10 mouse cellular contexts compared by ENCODE assay signal in the genomic region with DNA sequence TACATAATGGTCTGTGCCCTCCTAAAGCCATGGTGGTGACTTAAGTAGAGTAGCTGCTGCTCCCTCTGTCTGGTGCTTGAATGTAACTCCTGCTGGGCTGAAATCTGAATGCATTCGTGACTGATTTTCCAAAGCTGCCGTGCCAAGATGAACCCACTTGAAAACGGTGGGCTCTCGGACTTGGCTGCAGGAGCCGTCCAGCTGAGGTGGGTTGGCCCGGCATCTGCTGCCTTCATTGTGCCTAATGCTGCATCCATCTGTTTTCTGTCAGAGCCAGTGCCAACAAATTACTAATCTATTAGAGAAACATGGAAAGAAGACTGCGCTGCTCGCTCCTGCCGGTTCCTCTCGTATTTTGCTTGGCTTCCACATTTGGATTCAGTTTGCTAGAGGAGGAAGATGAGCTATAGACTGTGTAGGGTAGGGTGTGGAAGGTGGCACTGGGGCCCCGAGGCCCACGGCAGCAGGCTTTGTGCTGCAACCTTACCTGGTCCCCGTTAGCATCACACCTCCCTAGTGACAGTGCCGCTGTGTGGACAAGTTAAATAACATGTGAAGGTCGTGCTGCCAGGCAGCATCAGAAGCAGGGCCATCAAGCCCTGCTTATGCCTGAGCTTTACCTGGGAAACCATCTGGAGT.
DNase-seq lines count a peak whose midpoint lies in the region; ATAC-seq lines count a peak whose summit lies in the region.
"Had no signal": no experiment of that assay in that cellular context is flagged by ENCODE, and none has a peak within 500 bp of the region (broad histone marks: within the 10 kb centered on the region; RNA-seq: fewer than 3 reads in every experiment).

No protein-coding gene starts in this region.

- no peak for DNase-seq in hindbrain, embryonic 11.5 days (ENCODE audit: low spot score)
- peak; percentile 52 to 58 for DNase-seq in cerebellum, adult 18-20 months
- no peak for DNase-seq in embryo, embryonic 10.5 days (ENCODE audit: low spot score)
- DNase-seq in adrenal gland, postnatal 25 days: no peak

- no peak overlapping the region for H3K4me3 ChIP-seq in hindbrain, embryonic 13.5 days
- H3K4me3 ChIP-seq in hindbrain, embryonic 11.5 days (ENCODE audit: low read depth, low read length): no peak overlapping the region
- H3K4me3 ChIP-seq in forebrain, embryonic 16.5 days (replicated peaks; ENCODE audit: low read length): no peak overlapping the region
- no peak overlapping the region for H3K4me3 ChIP-seq in limb, embryonic 13.5 days
- H3K4me3 ChIP-seq in kidney, embryonic 15.5 days (replicated peaks): no peak overlapping the region
- H3K4me3 ChIP-seq: limb, embryonic 12.5 days; myocyte had no signal

- peak; percentile 59 for ATAC-seq in hindbrain, embryonic 13.5 days (ENCODE audit: low FRiP score)
- ATAC-seq in hindbrain, embryonic 11.5 days (ENCODE audit: low FRiP score): no peak
- peak; percentile 82 for ATAC-seq in forebrain, embryonic 16.5 days
- no peak for ATAC-seq in limb, embryonic 13.5 days (ENCODE audit: low FRiP score, low read depth)
- ATAC-seq in kidney, embryonic 15.5 days (replicated peaks; ENCODE audit: low FRiP score): no peak

- H3K27ac ChIP-seq in hindbrain, embryonic 13.5 days: peak overlapping the region; percentile 67
- H3K27ac ChIP-seq in hindbrain, embryonic 11.5 days (ENCODE audit: low read depth, low read length): no peak overlapping the region
- peak overlapping the region; percentile 83 for H3K27ac ChIP-seq in forebrain, embryonic 16.5 days (ENCODE audit: low read length)
- H3K27ac ChIP-seq in limb, embryonic 13.5 days: no peak overlapping the region
- no peak overlapping the region for H3K27ac ChIP-seq in kidney, embryonic 15.5 days
- H3K27ac ChIP-seq: limb, embryonic 12.5 days had no signal

- peaks cover 56% of the 10 kb centered on the region for H3K4me1 ChIP-seq in hindbrain, embryonic 13.5 days (replicated peaks)
- H3K4me1 ChIP-seq in hindbrain, embryonic 11.5 days (replicated peaks; ENCODE audit: control insufficient read depth, insufficient read depth, low read length): peaks cover 4% of the 10 kb centered on the region; the same call in 1 of the 2 replicates
- peaks cover 42% of the 10 kb centered on the region for H3K4me1 ChIP-seq in forebrain, embryonic 16.5 days (replicated peaks; ENCODE audit: control insufficient read depth, insufficient read depth, low read length)
- H3K4me1 ChIP-seq in limb, embryonic 13.5 days: peaks cover 32% of the 10 kb centered on the region
- 0 out of 2 replicates have a peak, but pooled peaks cover 5% of the 10 kb centered on the region for H3K4me1 ChIP-seq in kidney, embryonic 15.5 days

- H3K4me2 ChIP-seq in hindbrain, embryonic 13.5 days: peak overlapping the region; percentile 2; the same call in 1 of the 2 replicates
- no peak overlapping the region for H3K4me2 ChIP-seq in hindbrain, embryonic 11.5 days (replicated peaks; ENCODE audit: low read depth, low read length)
- H3K4me2 ChIP-seq in forebrain, embryonic 16.5 days (ENCODE audit: low read length): peak overlapping the region; percentile 41
- no peak overlapping the region for H3K4me2 ChIP-seq in limb, embryonic 13.5 days (replicated peaks)
- H3K4me2 ChIP-seq in kidney, embryonic 15.5 days: no peak overlapping the region
- H3K4me2 ChIP-seq: limb, embryonic 12.5 days had no signal

- peak overlapping the region; percentile 36; the same call in 1 of the 2 replicates for H3K9ac ChIP-seq in hindbrain, embryonic 13.5 days
- no peak overlapping the region for H3K9ac ChIP-seq in hindbrain, embryonic 11.5 days (ENCODE audit: low read depth, low read length)
- peak overlapping the region; percentile 12 for H3K9ac ChIP-seq in forebrain, embryonic 16.5 days (replicated peaks; ENCODE audit: low read depth, low read length)
- peak overlapping the region; percentile 13; the same call in 1 of the 2 replicates for H3K9ac ChIP-seq in limb, embryonic 13.5 days
- H3K9ac ChIP-seq in kidney, embryonic 15.5 days: no peak overlapping the region
- H3K9ac ChIP-seq: limb, embryonic 12.5 days had no signal

- no peaks in the 10 kb centered on the region for H3K9me3 ChIP-seq in hindbrain, embryonic 13.5 days
- H3K9me3 ChIP-seq in hindbrain, embryonic 11.5 days (ENCODE audit: control insufficient read depth, low read length): no peaks in the 10 kb centered on the region
- no peaks in the 10 kb centered on the region for H3K9me3 ChIP-seq in forebrain, embryonic 16.5 days (ENCODE audit: control insufficient read depth, low read length)
- H3K9me3 ChIP-seq in limb, embryonic 13.5 days: no peaks in the 10 kb centered on the region
- H3K9me3 ChIP-seq in kidney, embryonic 15.5 days (replicated peaks): no peaks in the 10 kb centered on the region
- H3K9me3 ChIP-seq: limb, embryonic 12.5 days had no signal

- H3K36me3 ChIP-seq in hindbrain, embryonic 13.5 days: peaks cover 12% of the 10 kb centered on the region
- H3K36me3 ChIP-seq in hindbrain, embryonic 11.5 days (ENCODE audit: control insufficient read depth, insufficient read depth, low read length): no peaks in the 10 kb centered on the region
- peaks cover 4% of the 10 kb centered on the region; the same call in 1 of the 2 replicates for H3K36me3 ChIP-seq in forebrain, embryonic 16.5 days (ENCODE audit: control insufficient read depth, insufficient read depth)
- peaks cover 31% of the 10 kb centered on the region for H3K36me3 ChIP-seq in limb, embryonic 13.5 days
- peaks cover 35% of the 10 kb centered on the region for H3K36me3 ChIP-seq in kidney, embryonic 15.5 days

- H3K27me3 ChIP-seq in hindbrain, embryonic 13.5 days: no peaks in the 10 kb centered on the region
- no peaks in the 10 kb centered on the region for H3K27me3 ChIP-seq in hindbrain, embryonic 11.5 days (ENCODE audit: control insufficient read depth, insufficient read depth, low read length)
- H3K27me3 ChIP-seq in forebrain, embryonic 16.5 days (replicated peaks; ENCODE audit: control insufficient read depth, insufficient read depth, low read length): no peaks in the 10 kb centered on the region
- no peaks in the 10 kb centered on the region for H3K27me3 ChIP-seq in limb, embryonic 13.5 days
- H3K27me3 ChIP-seq in kidney, embryonic 15.5 days: no peaks in the 10 kb centered on the region
- H3K27me3 ChIP-seq: limb, embryonic 12.5 days had no signal

- 37% methylated on average over 15 of the region's 15 CpGs for WGBS in hindbrain, embryonic 13.5 days
- WGBS in hindbrain, embryonic 11.5 days: 68% methylated on average over 15 of the region's 15 CpGs
- 24% methylated on average over 15 of the region's 15 CpGs for WGBS in forebrain, embryonic 16.5 days
- 52% methylated on average over 15 of the region's 15 CpGs for WGBS in limb, embryonic 13.5 days
- 83% methylated on average over 15 of the region's 15 CpGs for WGBS in kidney, embryonic 15.5 days

Comparison
In these comparisons a context has a peak if more than half of its experiments do, and no peak if none do; other contexts are left out.
1. ATAC-seq: peak in hindbrain, embryonic 13.5 days (single experiment) and forebrain, embryonic 16.5 days (single experiment); none in hindbrain, embryonic 11.5 days (single experiment), limb, embryonic 13.5 days (single experiment) and kidney, embryonic 15.5 days (single experiment).
2. H3K27ac ChIP-seq: peak in hindbrain, embryonic 13.5 days (single experiment) and forebrain, embryonic 16.5 days (single experiment); none in hindbrain, embryonic 11.5 days (single experiment), limb, embryonic 13.5 days (single experiment) and kidney, embryonic 15.5 days (single experiment).
3. H3K4me2 ChIP-seq: peak in hindbrain, embryonic 13.5 days (single experiment) and forebrain, embryonic 16.5 days (single experiment); none in hindbrain, embryonic 11.5 days (single experiment), limb, embryonic 13.5 days (single experiment) and kidney, embryonic 15.5 days (single experiment).
4. H3K9ac ChIP-seq: peak in hindbrain, embryonic 13.5 days (single experiment), forebrain, embryonic 16.5 days (single experiment) and limb, embryonic 13.5 days (single experiment); none in hindbrain, embryonic 11.5 days (single experiment) and kidney, embryonic 15.5 days (single experiment).
5. DNase-seq: peak in cerebellum, adult 18-20 months (2 of 2); none in hindbrain, embryonic 11.5 days (single experiment), embryo, embryonic 10.5 days (single experiment) and adrenal gland, postnatal 25 days (single experiment).